Mouse (Mus musculus) 3T3-L1 (cell line): Measurements from ENCODE around the gene Galnt15.

Experiments used
- DNase-seq: peaks from one replicate; pipeline ENCODE4 v3.0.0-alpha.2; 2015; ENCODE audit warnings: low read depth, low spot score

Gene Galnt15

GRCm38 (mm10) chr14:32036482-32036881, 7.7 kb downstream of the Galnt15 start:
- peak; percentile 29 for DNase-seq

GRCm38 (mm10) chr14:32037661-32038252, 9.0 kb downstream of the Galnt15 start:
- DNase-seq = no peak

DNA sequence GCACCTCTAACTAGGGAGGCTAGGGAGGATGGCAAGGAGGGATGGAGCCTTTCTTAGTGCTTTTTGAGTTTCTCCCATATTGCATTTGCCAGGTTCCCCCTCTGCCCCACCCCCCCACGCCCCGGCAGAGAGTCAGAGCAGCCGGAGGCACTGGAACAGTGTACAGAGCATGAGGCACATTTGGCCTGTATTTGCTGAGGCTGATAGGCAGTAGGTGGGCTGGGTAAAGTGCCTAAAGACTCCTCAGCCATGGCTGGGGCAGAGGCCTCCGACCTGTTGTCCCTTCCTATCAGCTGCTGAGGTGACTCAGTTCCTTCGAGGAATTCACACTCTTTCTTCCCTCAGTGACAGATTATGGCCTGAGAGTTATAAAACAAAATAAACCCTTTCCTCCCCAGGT, 13.3 kb downstream of the Galnt15 start:
- no peak for DNase-seq

DNA sequence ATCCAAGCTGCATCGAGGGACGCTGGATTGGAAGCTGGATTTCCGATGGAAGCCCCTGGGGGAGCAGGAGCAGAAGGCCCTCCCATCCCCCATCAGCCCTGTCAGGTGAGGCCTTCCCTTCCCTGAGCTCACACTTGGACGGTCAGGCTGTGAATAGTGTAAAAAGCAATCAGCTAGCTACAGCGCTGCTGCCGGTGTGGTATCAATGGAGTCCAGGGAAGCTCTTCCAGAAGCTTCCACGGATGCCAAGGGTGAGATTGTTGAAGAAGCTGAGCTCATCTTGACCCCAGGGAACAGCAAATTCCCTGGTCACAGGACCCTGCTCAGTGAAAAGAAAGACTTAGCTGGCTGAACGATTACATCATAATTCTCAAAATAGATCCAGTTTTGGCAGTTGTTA, 17.6 kb downstream of the Galnt15 start:
- no peak for DNase-seq

- DNase-seq = peak; percentile 70
Measured at GRCm38 (mm10) chr14:32050171-32050570, 21.4 kb downstream of the Galnt15 start.

GRCm38 (mm10) chr14:32053895-32054294, 25.1 kb downstream of the Galnt15 start:
- DNase-seq = no peak

DNA sequence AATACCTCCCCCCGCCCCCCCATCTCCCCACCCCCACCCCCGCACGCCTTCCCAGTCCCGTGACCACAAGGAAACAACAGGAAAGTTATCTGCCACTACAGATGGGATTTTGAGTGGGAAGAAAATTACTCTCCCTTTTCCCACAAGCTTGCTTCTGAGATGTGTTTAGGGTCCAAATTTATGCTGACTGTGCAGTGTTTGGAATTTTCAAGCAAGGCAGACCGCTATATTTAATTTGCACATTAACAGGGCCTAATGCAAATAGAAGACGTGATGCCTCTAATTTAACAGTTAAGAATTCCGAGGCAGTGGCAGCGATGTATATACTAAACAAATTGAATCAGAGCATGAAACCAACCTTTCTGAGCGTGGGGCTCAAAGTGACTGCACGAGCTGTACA, 26.0 kb downstream of the Galnt15 start:
- no peak for DNase-seq

DNA sequence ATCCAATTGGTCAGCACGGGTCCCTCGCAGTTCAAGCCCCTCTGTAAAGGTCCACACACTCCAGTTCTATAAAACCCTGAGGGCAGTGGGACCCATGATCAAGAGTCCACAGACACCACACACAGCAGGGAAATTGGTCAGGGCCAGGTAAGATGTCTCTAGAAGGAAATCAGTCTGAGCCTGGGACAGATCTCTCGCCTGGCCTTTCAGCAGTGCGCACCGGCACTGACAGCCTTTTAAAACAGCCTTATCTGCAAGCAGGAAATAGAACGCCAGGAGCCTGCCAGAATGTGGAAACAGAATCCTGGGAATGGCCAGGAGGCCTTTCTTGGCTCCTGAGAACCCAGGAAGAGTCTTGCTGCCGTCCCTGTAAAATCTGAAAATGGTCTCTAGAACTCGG, 27.0 kb downstream of the Galnt15 start:
- DNase-seq = no peak

DNA sequence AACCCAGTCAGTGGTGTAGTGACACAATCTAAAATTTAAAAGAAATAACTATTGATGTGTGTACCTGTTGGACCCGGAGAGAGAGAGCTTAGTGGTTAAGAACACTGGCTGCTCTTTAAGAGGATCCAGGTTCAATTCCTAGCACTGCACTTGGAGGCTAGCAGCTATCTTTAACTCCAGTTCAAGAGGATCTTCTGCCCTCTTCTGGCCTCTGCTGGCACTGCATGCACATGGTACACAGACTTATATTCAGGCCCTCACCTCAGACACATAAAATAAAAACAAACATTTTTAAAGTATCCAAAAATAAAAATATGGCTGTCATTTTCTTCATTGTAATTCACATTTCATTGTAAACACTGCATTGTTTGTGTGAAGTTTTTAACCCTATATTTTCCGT, 27.9 kb downstream of the Galnt15 start:
- peak; percentile 35 for DNase-seq

DNA sequence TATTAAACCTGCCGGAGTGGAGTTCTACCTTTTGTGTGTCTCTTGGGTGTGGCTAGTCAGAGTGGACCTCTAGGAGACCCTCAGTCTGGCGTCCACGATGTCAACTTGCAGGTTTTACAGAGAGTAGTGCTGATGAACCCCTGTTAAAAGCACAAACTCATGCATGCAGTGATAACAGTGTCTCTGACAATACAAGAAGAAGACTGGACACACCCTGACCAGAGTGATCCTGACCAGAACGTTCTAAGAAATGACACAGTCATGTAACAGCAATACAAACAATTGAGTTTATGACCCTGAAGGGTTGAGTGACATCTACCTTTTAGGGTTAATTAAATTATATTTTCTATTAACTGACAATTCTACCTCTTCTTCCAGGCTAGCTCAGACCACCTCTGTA, 28.9 kb downstream of the Galnt15 start:
- no peak for DNase-seq

DNA sequence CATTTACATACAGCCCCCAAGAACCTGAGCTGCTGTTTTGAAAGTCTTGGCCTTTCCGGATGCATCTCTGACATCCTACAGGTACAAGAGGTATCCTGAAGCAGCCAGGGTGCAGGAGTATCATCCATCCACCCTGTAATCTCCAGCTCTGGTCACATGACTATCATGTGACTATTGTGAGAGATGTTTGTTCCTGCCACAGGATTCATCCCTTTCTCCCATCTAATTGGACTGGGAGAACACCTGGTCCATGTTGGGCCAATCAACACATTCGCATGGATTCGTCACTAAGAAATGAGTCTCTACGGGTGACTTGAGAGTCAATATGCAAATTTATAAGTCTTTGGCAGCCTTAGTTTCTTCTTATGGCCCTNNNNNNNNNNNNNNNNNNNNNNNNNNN, 32.6 kb downstream of the Galnt15 start:
- no peak for DNase-seq

DNA sequence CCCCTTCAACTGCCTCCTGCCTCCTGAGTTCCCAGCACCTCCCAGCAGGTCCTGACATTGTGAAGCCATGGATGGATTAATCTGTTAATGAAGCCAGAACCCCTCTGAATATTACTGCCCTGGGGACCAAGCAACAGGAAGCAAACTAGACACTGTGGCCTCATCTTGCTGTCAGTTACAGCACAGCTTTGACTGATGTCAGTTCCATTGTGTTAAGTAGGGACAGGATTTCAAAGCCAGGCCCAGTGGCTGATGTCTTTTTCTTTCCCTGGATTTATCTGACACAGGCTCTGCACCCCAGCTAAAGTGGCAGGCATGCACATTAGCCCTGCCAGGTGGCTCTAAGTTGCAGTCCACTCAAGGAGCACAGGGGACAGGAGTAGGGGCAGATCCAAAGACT, 44.0 kb downstream of the Galnt15 start:
- DNase-seq = no peak

DNA sequence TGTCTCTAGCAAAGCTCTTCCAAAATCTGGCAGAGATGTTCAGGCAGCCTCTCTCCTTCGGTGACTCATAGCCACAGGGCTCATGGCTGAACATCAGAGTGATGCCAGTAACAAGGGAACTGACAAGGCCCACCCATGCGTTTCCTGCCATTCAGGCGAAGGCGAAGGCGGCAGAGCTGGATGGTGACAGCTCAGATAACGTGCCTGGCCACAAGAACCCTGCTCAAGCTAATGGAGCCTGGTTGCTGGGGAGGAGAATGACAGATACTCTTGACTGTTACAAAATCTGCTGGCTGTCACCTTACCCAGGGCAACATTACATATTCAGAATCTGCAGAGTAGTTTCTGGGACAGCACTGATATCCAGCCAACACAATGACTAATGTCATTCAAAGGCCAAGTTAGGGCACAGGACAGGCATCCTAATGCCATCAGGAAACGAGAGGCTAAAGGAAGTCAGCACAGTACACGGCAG, 44.5 kb downstream of the Galnt15 start:
- DNase-seq = peak; percentile 90

GRCm38 (mm10) chr14:32073901-32074300, 45.1 kb downstream of the Galnt15 start:
- no peak for DNase-seq

DNA sequence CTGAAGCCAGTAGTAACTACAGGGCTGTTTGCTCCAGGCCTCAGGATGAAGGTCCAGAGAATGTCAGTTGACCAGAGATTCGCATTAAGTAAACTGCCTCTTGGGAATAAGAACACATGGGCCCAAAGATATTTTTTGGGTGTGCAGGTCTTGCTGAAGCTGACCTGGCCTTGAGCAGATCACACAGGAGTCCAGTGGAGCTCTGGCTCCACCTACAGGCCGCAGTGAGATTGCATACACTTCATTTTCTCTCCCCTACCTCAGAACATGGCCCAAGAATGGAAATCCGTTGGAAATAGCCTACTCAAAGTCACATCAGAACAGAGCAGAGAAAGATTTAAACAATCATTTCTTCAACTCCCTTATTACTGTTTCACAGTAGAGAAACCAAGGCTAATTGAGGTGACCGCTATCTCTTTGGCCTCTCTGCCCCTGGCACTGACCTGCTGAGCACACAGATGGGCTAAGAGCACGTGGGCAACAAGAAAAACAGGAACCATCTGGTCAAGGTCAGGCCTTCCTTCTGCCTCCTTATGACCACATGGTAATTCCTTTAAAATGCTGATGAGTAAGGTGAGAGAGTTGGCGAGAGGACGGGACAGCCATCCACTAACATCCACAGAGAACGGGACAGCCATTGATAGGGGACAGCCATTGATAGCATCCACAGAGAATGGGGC, 48.2 kb downstream of the Galnt15 start:
- peak; percentile 87 for DNase-seq

GRCm38 (mm10) chr14:32081026-32081425, 52.2 kb downstream of the Galnt15 start:
- DNase-seq = no peak

GRCm38 (mm10) chr14:32082891-32083290, 54.1 kb downstream of the Galnt15 start:
- DNase-seq = no peak

DNA sequence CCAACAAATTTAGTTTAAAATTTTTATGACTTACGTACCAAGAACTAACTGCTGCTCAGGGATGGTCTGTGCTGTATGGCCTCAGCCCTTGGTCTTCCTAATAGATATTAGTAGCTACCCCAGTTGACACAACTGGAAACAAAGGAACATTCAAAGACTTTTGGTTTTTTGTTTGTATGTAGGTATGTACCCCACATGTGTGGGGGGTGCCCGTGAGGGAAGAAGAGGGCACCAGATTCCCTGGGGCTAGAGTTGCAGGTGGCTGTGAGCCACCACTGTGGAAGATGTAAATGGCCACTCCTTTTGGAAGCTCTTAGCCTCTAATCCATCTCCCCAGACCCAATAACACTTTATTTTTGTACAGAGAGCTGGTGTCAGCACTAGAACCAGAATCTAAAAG, 54.7 kb downstream of the Galnt15 start:
- no peak for DNase-seq

- peak; percentile 93 for DNase-seq
Measured at GRCm38 (mm10) chr14:32084761-32085485, 56.1 kb downstream of the Galnt15 start, which contains the start of gene Oxnad1. Gene Oxnad1, plus strand, starts transcription at chr14:32085374.

- peak; percentile 98 for DNase-seq
Measured at GRCm38 (mm10) chr14:32085486-32086201, 56.9 kb downstream of the Galnt15 start, which contains the start of gene Dph3. Gene Dph3, minus strand, starts transcription at chr14:32085729.

DNA sequence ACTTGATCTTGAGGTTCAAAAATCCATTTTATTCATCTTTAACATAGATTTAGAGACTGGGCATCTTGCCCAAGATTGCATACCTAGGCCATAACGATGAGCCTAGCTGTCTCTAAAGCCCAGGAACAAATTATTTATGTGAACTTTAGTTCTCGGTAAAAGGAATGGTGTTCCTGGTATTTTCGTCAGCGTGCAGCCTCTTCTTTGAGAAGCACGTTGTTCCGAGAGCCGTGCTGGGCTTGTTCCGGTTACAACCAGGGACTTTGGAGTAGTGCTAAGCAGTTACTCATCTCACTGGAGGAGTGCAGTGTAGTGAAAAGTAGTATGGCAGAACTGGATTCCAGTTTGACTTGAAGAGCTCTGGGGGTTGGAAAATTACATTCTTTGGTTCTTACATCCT, 57.4 kb downstream of the Galnt15 start:
- peak; percentile 46 for DNase-seq
